Mouse (Mus musculus): ENCODE measurements around the gene Zcrb1. TPM values are rescaled to one million over a fixed set of nuclear protein-coding genes. Genes with fewer than 3 reads are reported as not detected.
"Not testable (repeated sequence)": the region's sequence is repeated elsewhere in the genome, so short reads cannot be mapped to it uniquely, and the experiment has no call there.

Gene Zcrb1
- total and polyA plus RNA-seq, 2 experiments from 2014 or later = 52.6 to 147 TPM

- Histone ChIP-seq H3K4me3 (ENCODE audit: low read depth, low read length) (no peak overlapping the region), H3K9ac (no peak overlapping the region), H3K4me1 (ENCODE audit: insufficient read depth) (peaks cover 8% of the 10 kb centered on the region), H3K4me2 (ENCODE audit: low read depth) (no peak overlapping the region), H3K27ac (ENCODE audit: low read depth, low read length) (no peak overlapping the region), H3K9me3 (ENCODE audit: low read length) (no peaks in the 10 kb centered on the region), H3K27me3 (ENCODE audit: insufficient read depth, low read length) (no peaks in the 10 kb centered on the region), H3K36me3 (ENCODE audit: insufficient read depth) (0 out of 2 replicates have a peak, but pooled peaks cover 4% of the 10 kb centered on the region)
- no peak for TF ChIP-seq CTCF (IDR thresholded peaks at IDR 0.05; ENCODE audit: low read depth)
- ATAC-seq (no peak), DNase-seq (no peak)
- 97% methylated on average over 2 of the region's 2 CpGs for WGBS
Observed at GRCm38 (mm10) chr15:93402730-93403129, 4.6 kb upstream of the Zcrb1 start.

GRCm38 (mm10) chr15:93401446-93401845 is 3.3 kb upstream of the Zcrb1 start:
- no peak overlapping the region for H3K27ac ChIP-seq (ENCODE audit: low read depth, low read length)
- DNase-seq (no peak), ATAC-seq (no peak)
- H3K36me3 ChIP-seq (ENCODE audit: insufficient read depth) = 0 out of 2 replicates have a peak, but pooled peaks cover 2% of the 10 kb centered on the region
- H3K4me3 ChIP-seq (ENCODE audit: low read depth, low read length) = no peak overlapping the region
- WGBS = 78% methylated on average over 4 of the region's 4 CpGs
- H3K9me3 ChIP-seq (ENCODE audit: low read length) = no peaks in the 10 kb centered on the region
- no peaks in the 10 kb centered on the region for H3K27me3 ChIP-seq (ENCODE audit: insufficient read depth, low read length)
- peaks cover 13% of the 10 kb centered on the region for H3K4me1 ChIP-seq (ENCODE audit: insufficient read depth)
- no peak overlapping the region for H3K4me2 ChIP-seq (ENCODE audit: low read depth)
- H3K9ac ChIP-seq = no peak overlapping the region
- no peak for TF ChIP-seq CTCF (IDR thresholded peaks at IDR 0.05; ENCODE audit: low read depth)

- 2% methylated on average over 36 of the region's 36 CpGs for WGBS
- no peak for ATAC-seq
- Histone ChIP-seq H3K27ac (ENCODE audit: low read depth, low read length) (peak overlapping the region; percentile 85; the same call in 1 of the 2 replicates), H3K36me3 (ENCODE audit: insufficient read depth) (peaks cover 11% of the 10 kb centered on the region; the same call in 1 of the 2 replicates), H3K4me3 (ENCODE audit: low read depth, low read length) (peak overlapping the region; percentile 75), H3K9ac (peak overlapping the region; percentile 96), H3K4me1 (ENCODE audit: insufficient read depth) (peaks cover 13% of the 10 kb centered on the region), H3K27me3 (ENCODE audit: insufficient read depth, low read length) (no peaks in the 10 kb centered on the region), H3K9me3 (ENCODE audit: low read length) (no peaks in the 10 kb centered on the region), H3K4me2 (ENCODE audit: low read depth) (peak overlapping the region; percentile 66)
- peak; percentile 2 for DNase-seq
- no peak for TF ChIP-seq CTCF (IDR thresholded peaks at IDR 0.05; ENCODE audit: low read depth)
Observed at GRCm38 (mm10) chr15:93398699-93399540, 786 bp upstream of the Zcrb1 start.

- ATAC-seq (no peak), DNase-seq (peak; percentile 13)
- WGBS = under 1% methylated on average over 11 of the region's 11 CpGs
- peak overlapping the region; percentile 75 for H3K4me3 ChIP-seq (ENCODE audit: low read depth, low read length)
- peak overlapping the region; percentile 96 for H3K9ac ChIP-seq
- H3K4me2 ChIP-seq (ENCODE audit: low read depth) = peak overlapping the region; percentile 66
- no peak overlapping the region for H3K27ac ChIP-seq (ENCODE audit: low read depth, low read length)
- H3K9me3 ChIP-seq (ENCODE audit: low read length) = no peaks in the 10 kb centered on the region
- peaks cover 13% of the 10 kb centered on the region for H3K4me1 ChIP-seq (ENCODE audit: insufficient read depth)
- H3K27me3 ChIP-seq (ENCODE audit: insufficient read depth, low read length) = no peaks in the 10 kb centered on the region
- no peak for TF ChIP-seq CTCF (IDR thresholded peaks at IDR 0.05; ENCODE audit: low read depth)
- H3K36me3 ChIP-seq (ENCODE audit: insufficient read depth) = peaks cover 24% of the 10 kb centered on the region
Observed at GRCm38 (mm10) chr15:93397269-93397668, 865 bp downstream of the Zcrb1 start.

GRCm38 (mm10) chr15:93381337-93381736 is 16.8 kb downstream of the Zcrb1 start:
- H3K9ac ChIP-seq = no peak overlapping the region
- H3K4me3 ChIP-seq (ENCODE audit: low read depth, low read length) = no peak overlapping the region
- H3K4me1 ChIP-seq (ENCODE audit: insufficient read depth) = no peaks in the 10 kb centered on the region
- H3K27ac ChIP-seq (ENCODE audit: low read depth, low read length) = no peak overlapping the region
- no peak for DNase-seq
- H3K9me3 ChIP-seq (ENCODE audit: low read length) = no peaks in the 10 kb centered on the region
- no peak for TF ChIP-seq CTCF (IDR thresholded peaks at IDR 0.05; ENCODE audit: low read depth)
- peaks cover 15% of the 10 kb centered on the region for H3K36me3 ChIP-seq (ENCODE audit: insufficient read depth)
- H3K4me2 ChIP-seq (ENCODE audit: low read depth) = no peak overlapping the region
- ATAC-seq = no peak
- H3K27me3 ChIP-seq (ENCODE audit: insufficient read depth, low read length) = no peaks in the 10 kb centered on the region
- WGBS = 72% methylated on average over 5 of the region's 5 CpGs

- no peak overlapping the region for H3K4me2 ChIP-seq (ENCODE audit: low read depth)
- 0 out of 2 replicates have a peak, but pooled peaks have one; percentile 20 for TF ChIP-seq CTCF (IDR thresholded peaks at IDR 0.05; ENCODE audit: low read depth)
- ATAC-seq (no peak), DNase-seq (no peak)
- no peak overlapping the region for H3K27ac ChIP-seq (ENCODE audit: low read depth, low read length)
- H3K9me3 ChIP-seq (ENCODE audit: low read length) = no peaks in the 10 kb centered on the region
- no peaks in the 10 kb centered on the region for H3K4me1 ChIP-seq (ENCODE audit: insufficient read depth)
- no peak overlapping the region for H3K9ac ChIP-seq
- no peaks in the 10 kb centered on the region for H3K27me3 ChIP-seq (ENCODE audit: insufficient read depth, low read length)
- 0 out of 2 replicates have a peak, but pooled peaks cover 4% of the 10 kb centered on the region for H3K36me3 ChIP-seq (ENCODE audit: insufficient read depth)
- no peak overlapping the region for H3K4me3 ChIP-seq (ENCODE audit: low read depth, low read length)
- WGBS = 72% methylated on average over 3 of the region's 3 CpGs
Observed at GRCm38 (mm10) chr15:93379177-93379576, 19.0 kb downstream of the Zcrb1 start.

- no peaks in the 10 kb centered on the region for H3K27me3 ChIP-seq (ENCODE audit: insufficient read depth, low read length)
- H3K9ac ChIP-seq = no peak overlapping the region
- H3K27ac ChIP-seq (ENCODE audit: low read depth, low read length) = no peak overlapping the region
- H3K9me3 ChIP-seq (ENCODE audit: low read length) = no peaks in the 10 kb centered on the region
- ATAC-seq = no peak
- no peak overlapping the region for H3K4me2 ChIP-seq (ENCODE audit: low read depth)
- TF ChIP-seq CTCF (IDR thresholded peaks at IDR 0.05; ENCODE audit: low read depth) = no peak
- no peak for DNase-seq
- 92% methylated on average over 5 of the region's 5 CpGs for WGBS
- no peaks in the 10 kb centered on the region for H3K36me3 ChIP-seq (ENCODE audit: insufficient read depth)
- H3K4me1 ChIP-seq (ENCODE audit: insufficient read depth) = no peaks in the 10 kb centered on the region
- H3K4me3 ChIP-seq (ENCODE audit: low read depth, low read length) = no peak overlapping the region
Observed at GRCm38 (mm10) chr15:93375696-93376095, 22.4 kb downstream of the Zcrb1 start.

GRCm38 (mm10) chr15:93372525-93373119 is 25.5 kb downstream of the Zcrb1 start:
- not testable (repeated sequence) for H3K4me1 ChIP-seq (ENCODE audit: insufficient read depth); DNase-seq; ATAC-seq

More at GRCm38 (mm10) chr15:93372525-93373119, 25.5 kb downstream of the Zcrb1 start:
- H3K4me3 ChIP-seq (ENCODE audit: low read depth, low read length); H3K9me3 ChIP-seq (ENCODE audit: low read length); H3K9ac ChIP-seq; H3K27me3 ChIP-seq (ENCODE audit: insufficient read depth, low read length); H3K27ac ChIP-seq (ENCODE audit: low read depth, low read length); H3K4me2 ChIP-seq (ENCODE audit: low read depth); H3K36me3 ChIP-seq (ENCODE audit: insufficient read depth): not testable (repeated sequence)

All from forebrain, postnatal 0 days (tissue).